Mouse (Mus musculus) megakaryocyte, embryonic 14.5 days (primary cell): Measurements from ENCODE around the gene Dusp7.

ENCODE experiments used
- FLI1 ChIP-seq: IDR thresholded peaks from 2 replicates; pipeline ENCODE4 v1.6.1; 2012; ENCODE audit warnings: low read length, inconsistent platforms, mixed read lengths
- GATA1 ChIP-seq: IDR thresholded peaks from 3 replicates; pipeline ENCODE4 v1.6.1; 2012; ENCODE audit warnings: mixed read lengths, low read length, inconsistent platforms, borderline replicate concordance

DNA sequence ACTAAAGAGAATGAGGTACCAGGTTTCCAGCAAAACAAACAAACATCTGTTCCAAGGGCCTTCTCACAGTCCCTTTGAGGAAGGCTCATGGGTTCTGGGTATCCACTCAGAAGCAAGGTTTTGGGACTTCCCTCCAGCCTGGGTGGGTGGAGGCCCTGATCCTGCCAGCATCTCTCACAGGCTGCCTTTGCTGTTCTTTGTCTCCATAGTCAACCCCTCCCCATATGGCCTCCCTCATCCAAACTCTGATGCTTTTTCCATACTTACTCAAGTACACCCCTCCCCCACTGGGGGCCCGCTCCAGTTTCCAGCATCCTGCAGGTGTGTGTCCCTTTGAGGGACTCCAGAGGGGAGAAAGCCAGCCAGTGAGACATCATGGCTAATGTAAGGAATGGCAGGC is 2.2 kb upstream of the Dusp7 start:
- no peak for TF ChIP-seq GATA1
- TF ChIP-seq FLI1, result no peak
